Mouse (Mus musculus) kidney, embryonic 15.5 days (tissue): ENCODE results near the gene Adora1. TPM values are rescaled to one million over a fixed set of nuclear protein-coding genes. Genes with fewer than 3 reads are reported as not detected.

ENCODE experiments used
- ATAC-seq: fragments of 200-750 bp; cut with Nextera tagmentation; replicated peaks from 2 replicates; pipeline ENCODE4 v1.8.0; 2017; ENCODE audit warnings: moderate TSS enrichment; ENCODE audit not compliant: low FRiP score
- H3K27ac ChIP-seq: fragments of 300-500 bp; sonication (generic); 2 replicates; pipeline ENCODE4 v1.5.1; 2015; ENCODE audit warnings: mild to moderate bottlenecking, inconsistent platforms
- H3K27me3 ChIP-seq: fragments of 300-500 bp; sonication (generic); 2 replicates; pipeline ENCODE4 v1.6.1; 2015; ENCODE audit warnings: inconsistent platforms
- H3K36me3 ChIP-seq: fragments of 300-500 bp; sonication (generic); 2 replicates; pipeline ENCODE4 v1.6.1; 2015; ENCODE audit warnings: inconsistent platforms
- H3K4me1 ChIP-seq: fragments of 300-500 bp; sonication (generic); 2 replicates; pipeline ENCODE4 v1.6.1; 2015; ENCODE audit warnings: inconsistent platforms
- H3K4me2 ChIP-seq: fragments of 300-500 bp; sonication (generic); 2 replicates; pipeline ENCODE4 v1.6.1; 2015; ENCODE audit warnings: moderate library complexity, mild to moderate bottlenecking, inconsistent platforms
- H3K4me3 ChIP-seq: fragments of 300-500 bp; sonication (generic); replicated peaks from 2 replicates; pipeline ENCODE4 v1.5.1; 2015; ENCODE audit warnings: mild to moderate bottlenecking, inconsistent platforms
- H3K9ac ChIP-seq: fragments of 300-500 bp; sonication (generic); 2 replicates; pipeline ENCODE4 v1.6.1; 2015; ENCODE audit warnings: mild to moderate bottlenecking, inconsistent platforms
- H3K9me3 ChIP-seq: fragments of 300-500 bp; sonication (generic); replicated peaks from 2 replicates; pipeline ENCODE4 v1.6.1; 2016; ENCODE audit warnings: inconsistent platforms
- WGBS: fragments of 180-500 bp; shearing (Covaris S2); methylation state at CpG from one replicate; pipeline ENCODE4 v1.1.7; 2015; ENCODE audit warnings: mixed read lengths; 5-methylcytosine and 5-hydroxymethylcytosine counted together
- polyA plus RNA-seq: library from polyadenylated mRNA; unstranded; fragments of >200 nt; fragmentation: Nextera tagmentation; extraction: Ambion mirVana; gene quantifications from 2 replicates; pipeline ENCODE4 v1.2.1, GENCODE M21; 2015

Gene Adora1
- polyA plus RNA-seq, 1 experiment from 2014 or later, result 7.7 TPM

- 1% methylated on average over 41 of the region's 41 CpGs for WGBS
- Histone ChIP-seq H3K4me2 (peak overlapping the region; percentile 94), H3K27ac (no peak overlapping the region), H3K9me3 (no peaks in the 10 kb centered on the region), H3K27me3 (peaks cover 48% of the 10 kb centered on the region), H3K4me3 (peak overlapping the region; percentile 49), H3K9ac (peak overlapping the region; percentile 38), H3K4me1 (peaks cover 44% of the 10 kb centered on the region), H3K36me3 (no peaks in the 10 kb centered on the region)
- peak; percentile 38; the same call in 1 of the 2 replicates for ATAC-seq
Observed at GRCm38 (mm10) chr1:134234455-134235390, 508 bp downstream of the Adora1 start.

- Histone ChIP-seq H3K27ac (peak overlapping the region; percentile 87; the same call in 1 of the 2 replicates), H3K9me3 (no peaks in the 10 kb centered on the region), H3K4me2 (peak overlapping the region; percentile 94), H3K36me3 (no peaks in the 10 kb centered on the region), H3K9ac (peak overlapping the region; percentile 38; the same call in 1 of the 2 replicates), H3K4me3 (peak overlapping the region; percentile 49), H3K27me3 (peaks cover 46% of the 10 kb centered on the region), H3K4me1 (peaks cover 44% of the 10 kb centered on the region)
- ATAC-seq, result no peak
- WGBS, result 58% methylated on average over 19 of the region's 19 CpGs
Observed at GRCm38 (mm10) chr1:134233681-134234454, 1.4 kb downstream of the Adora1 start.

DNA sequence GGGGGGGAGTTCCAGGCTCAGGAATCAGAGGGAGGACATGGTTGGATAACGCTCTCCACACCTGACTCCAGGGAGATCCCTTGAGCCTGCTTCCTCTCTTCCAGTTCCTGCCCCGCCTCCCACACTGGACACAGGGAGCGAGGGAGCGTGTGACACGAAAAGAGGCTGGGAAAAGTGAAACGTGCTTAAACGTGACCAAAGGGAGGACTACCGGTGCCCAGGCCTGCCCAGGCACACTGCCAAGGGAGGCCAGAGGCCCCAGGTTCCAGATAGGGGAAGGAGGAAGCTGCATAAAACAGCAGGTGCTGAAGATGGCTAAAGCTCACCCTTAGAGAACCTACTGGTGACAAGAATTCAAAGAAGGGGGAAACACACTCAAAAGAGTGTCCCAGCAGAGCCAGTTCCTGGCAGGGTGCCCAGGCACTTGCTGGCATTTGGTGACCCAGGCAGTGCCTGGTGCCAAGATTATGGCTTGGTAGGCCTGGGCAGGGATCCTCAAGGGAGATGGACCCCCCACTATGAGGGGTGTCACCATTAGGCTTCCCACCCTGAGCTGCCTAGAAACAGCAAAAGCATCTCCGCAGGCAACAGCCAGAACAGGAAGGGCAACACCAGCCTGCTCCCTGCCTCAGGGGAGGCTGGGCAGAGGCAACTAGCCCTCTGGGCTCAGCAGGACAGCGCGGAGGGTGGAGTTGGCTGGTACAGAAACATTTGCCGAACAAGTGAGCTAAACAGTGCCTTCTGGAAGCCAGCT lies 2.3 kb downstream of the Adora1 start:
- 24% methylated on average over 12 of the region's 12 CpGs for WGBS
- Histone ChIP-seq H3K4me2 (peak overlapping the region; percentile 94), H3K27me3 (peaks cover 44% of the 10 kb centered on the region), H3K27ac (peak overlapping the region; percentile 87), H3K4me3 (0 out of 2 replicates have a peak overlapping the region, but pooled peaks have one; percentile 1), H3K9me3 (no peaks in the 10 kb centered on the region), H3K36me3 (no peaks in the 10 kb centered on the region), H3K9ac (no peak overlapping the region), H3K4me1 (peaks cover 44% of the 10 kb centered on the region)
- ATAC-seq, result peak; percentile 72

- Histone ChIP-seq H3K4me1 (peaks cover 44% of the 10 kb centered on the region), H3K9me3 (no peaks in the 10 kb centered on the region), H3K27me3 (peaks cover 44% of the 10 kb centered on the region), H3K9ac (no peak overlapping the region), H3K27ac (peak overlapping the region; percentile 87), H3K36me3 (no peaks in the 10 kb centered on the region), H3K4me3 (0 out of 2 replicates have a peak overlapping the region, but pooled peaks have one; percentile 1), H3K4me2 (peak overlapping the region; percentile 94)
- no peak for ATAC-seq
- 51% methylated on average over 8 of the region's 8 CpGs for WGBS
Observed at GRCm38 (mm10) chr1:134232326-134232725, 2.9 kb downstream of the Adora1 start.

GRCm38 (mm10) chr1:134231681-134232080 lies 3.5 kb downstream of the Adora1 start:
- H3K9me3 ChIP-seq, result no peaks in the 10 kb centered on the region
- H3K36me3 ChIP-seq, result no peaks in the 10 kb centered on the region
- 83% methylated on average over 3 of the region's 3 CpGs for WGBS
- no peak overlapping the region for H3K27ac ChIP-seq
- H3K4me2 ChIP-seq, result no peak overlapping the region
- peaks cover 39% of the 10 kb centered on the region for H3K27me3 ChIP-seq
- no peak for ATAC-seq
- H3K9ac ChIP-seq, result no peak overlapping the region
- no peak overlapping the region for H3K4me3 ChIP-seq
- peaks cover 44% of the 10 kb centered on the region for H3K4me1 ChIP-seq

DNA sequence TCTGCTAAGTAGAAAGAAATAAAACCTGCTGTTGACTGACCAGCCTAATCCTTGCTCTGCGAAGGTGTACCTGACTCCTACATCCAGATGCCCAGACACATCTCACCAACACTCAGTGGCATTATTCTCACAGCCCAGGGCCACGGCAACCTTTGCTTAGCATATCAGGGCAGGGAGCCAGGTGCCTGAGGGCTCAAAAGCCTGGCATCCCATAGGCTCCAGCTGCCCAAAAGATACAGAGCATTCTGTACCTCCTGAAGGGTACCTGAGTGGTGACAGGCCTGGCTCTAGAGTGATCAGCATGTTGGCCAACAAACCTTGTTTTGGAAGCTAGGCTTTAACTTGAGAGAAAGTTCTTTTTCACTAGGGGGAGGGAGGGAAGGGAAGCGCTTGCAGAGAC lies 4.0 kb downstream of the Adora1 start:
- Histone ChIP-seq H3K27ac (no peak overlapping the region), H3K9me3 (no peaks in the 10 kb centered on the region), H3K4me2 (no peak overlapping the region), H3K9ac (no peak overlapping the region), H3K4me3 (no peak overlapping the region), H3K27me3 (peaks cover 35% of the 10 kb centered on the region), H3K4me1 (peaks cover 41% of the 10 kb centered on the region), H3K36me3 (no peaks in the 10 kb centered on the region)
- WGBS, result 83% methylated on average over 3 of the region's 3 CpGs
- ATAC-seq, result no peak

- no peak overlapping the region for H3K9ac ChIP-seq
- no peak for ATAC-seq
Observed at GRCm38 (mm10) chr1:134230638-134231228, 4.5 kb downstream of the Adora1 start.

GRCm38 (mm10) chr1:134229806-134230575 lies 5.2 kb downstream of the Adora1 start:
- no peak overlapping the region for H3K4me3 ChIP-seq
- peaks cover 22% of the 10 kb centered on the region for H3K27me3 ChIP-seq
- no peaks in the 10 kb centered on the region for H3K9me3 ChIP-seq
- H3K9ac ChIP-seq, result no peak overlapping the region
- H3K4me1 ChIP-seq, result peaks cover 28% of the 10 kb centered on the region
- WGBS, result 73% methylated on average over 5 of the region's 5 CpGs
- no peaks in the 10 kb centered on the region for H3K36me3 ChIP-seq
- no peak overlapping the region for H3K27ac ChIP-seq
- ATAC-seq, result no peak
- no peak overlapping the region for H3K4me2 ChIP-seq

More at GRCm38 (mm10) chr1:134230638-134231228, 4.5 kb downstream of the Adora1 start:
- peaks cover 30% of the 10 kb centered on the region for H3K27me3 ChIP-seq
- no peak overlapping the region for H3K4me2 ChIP-seq
- no peaks in the 10 kb centered on the region for H3K36me3 ChIP-seq
- no peaks in the 10 kb centered on the region for H3K9me3 ChIP-seq
- peaks cover 36% of the 10 kb centered on the region for H3K4me1 ChIP-seq
- H3K27ac ChIP-seq, result no peak overlapping the region
- WGBS, result 80% methylated on average over 10 of the region's 10 CpGs
- no peak overlapping the region for H3K4me3 ChIP-seq

DNA sequence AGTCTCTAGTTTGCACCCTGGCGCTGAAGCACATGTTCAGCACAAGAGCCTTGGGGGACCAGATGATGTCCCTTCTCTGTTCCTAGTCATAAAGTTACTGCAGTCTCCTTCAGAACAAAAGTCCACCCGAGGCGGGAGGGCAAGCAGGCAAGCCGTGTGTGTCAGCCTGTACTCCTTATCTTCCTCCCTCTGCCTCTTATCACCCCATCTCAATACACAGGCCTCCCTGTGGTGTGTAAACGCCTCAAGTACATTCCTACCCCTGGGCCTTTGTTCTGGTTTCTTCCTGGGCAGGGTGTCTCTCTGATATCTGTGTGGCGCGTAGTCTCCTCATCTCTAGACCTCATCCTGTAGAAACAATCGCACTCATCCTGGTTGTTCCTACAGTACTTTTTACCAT lies 8.5 kb downstream of the Adora1 start:
- Histone ChIP-seq H3K9ac (no peak overlapping the region), H3K9me3 (no peaks in the 10 kb centered on the region), H3K36me3 (no peaks in the 10 kb centered on the region), H3K4me1 (peaks cover 11% of the 10 kb centered on the region), H3K27me3 (no peaks in the 10 kb centered on the region), H3K27ac (no peak overlapping the region), H3K4me2 (no peak overlapping the region), H3K4me3 (no peak overlapping the region)
- 75% methylated on average over 8 of the region's 8 CpGs for WGBS
- no peak for ATAC-seq

DNA sequence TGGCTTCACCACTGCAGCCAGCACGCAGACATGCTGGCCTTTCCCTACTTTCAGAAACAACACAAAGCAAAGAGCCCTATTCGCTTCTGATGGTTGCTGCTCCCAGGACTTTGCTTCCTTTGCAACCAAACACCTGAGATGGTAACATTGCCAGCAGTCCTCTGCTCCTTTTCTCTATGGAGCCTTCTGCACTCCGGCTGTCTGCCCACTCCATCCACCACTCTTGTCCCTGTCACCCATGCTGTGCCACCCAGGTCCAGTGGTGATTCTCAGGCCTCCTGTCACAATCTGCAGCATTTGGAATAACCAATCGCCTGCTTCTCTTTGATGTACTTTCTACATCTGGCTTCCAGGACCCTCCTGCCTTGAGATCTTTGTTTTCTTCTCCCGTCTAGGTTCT lies 9.9 kb downstream of the Adora1 start:
- no peak overlapping the region for H3K4me3 ChIP-seq
- ATAC-seq, result no peak
- H3K4me1 ChIP-seq, result peaks cover 11% of the 10 kb centered on the region
- H3K27ac ChIP-seq, result no peak overlapping the region
- WGBS, result 89% methylated on average over 5 of the region's 5 CpGs
- H3K9ac ChIP-seq, result no peak overlapping the region
- H3K36me3 ChIP-seq, result no peaks in the 10 kb centered on the region
- H3K9me3 ChIP-seq, result no peaks in the 10 kb centered on the region
- no peaks in the 10 kb centered on the region for H3K27me3 ChIP-seq
- H3K4me2 ChIP-seq, result no peak overlapping the region
